Mouse (Mus musculus) MEL (cell line): ENCODE data around the gene Dgat2.

ENCODE experiments used
- CTCF ChIP-seq, 3 experiments: IDR thresholded peaks in 2 of 3; conservative IDR thresholded peaks in 1 of 3; 2 replicates each; pipeline ENCODE4 v1.5.1; 2011 to 2012; ENCODE audit warnings: low read length in 3 of 3, low read depth in 2 of 3, mild to moderate bottlenecking in 2 of 3, improper control_type of control experiment in 1 of 3, inconsistent platforms in 1 of 3, mixed read lengths in 1 of 3, moderate library complexity in 1 of 3; ENCODE audit not compliant: control insufficient read depth in 1 of 3, insufficient read depth in 1 of 3, poor library complexity in 1 of 3, severe bottlenecking in 1 of 3
- MAFK ChIP-seq: IDR thresholded peaks from 2 replicates; pipeline ENCODE4 v1.6.1; 2011; ENCODE audit warnings: low read depth, mild to moderate bottlenecking, low read length, improper control_type of control experiment, borderline replicate concordance
- POLR2A ChIP-seq, 2 experiments: IDR thresholded peaks; 2 replicates each; pipeline ENCODE4 v1.6.1; 2011 to 2012; ENCODE audit warnings: low read length in 2 of 2, mild to moderate bottlenecking in 2 of 2, control low read depth in 1 of 2, improper control_type of control experiment in 1 of 2, low read depth in 1 of 2, moderate library complexity in 1 of 2; ENCODE audit not compliant: control insufficient read depth in 1 of 2, insufficient read depth in 1 of 2, poor library complexity in 1 of 2
- UBTF ChIP-seq: IDR thresholded peaks from 2 replicates; pipeline ENCODE4 v1.6.1; 2012; ENCODE audit warnings: low read depth, mild to moderate bottlenecking, inconsistent platforms, low read length, improper control_type of control experiment, moderate library complexity, borderline replicate concordance; ENCODE audit not compliant: insufficient read depth

DNA sequence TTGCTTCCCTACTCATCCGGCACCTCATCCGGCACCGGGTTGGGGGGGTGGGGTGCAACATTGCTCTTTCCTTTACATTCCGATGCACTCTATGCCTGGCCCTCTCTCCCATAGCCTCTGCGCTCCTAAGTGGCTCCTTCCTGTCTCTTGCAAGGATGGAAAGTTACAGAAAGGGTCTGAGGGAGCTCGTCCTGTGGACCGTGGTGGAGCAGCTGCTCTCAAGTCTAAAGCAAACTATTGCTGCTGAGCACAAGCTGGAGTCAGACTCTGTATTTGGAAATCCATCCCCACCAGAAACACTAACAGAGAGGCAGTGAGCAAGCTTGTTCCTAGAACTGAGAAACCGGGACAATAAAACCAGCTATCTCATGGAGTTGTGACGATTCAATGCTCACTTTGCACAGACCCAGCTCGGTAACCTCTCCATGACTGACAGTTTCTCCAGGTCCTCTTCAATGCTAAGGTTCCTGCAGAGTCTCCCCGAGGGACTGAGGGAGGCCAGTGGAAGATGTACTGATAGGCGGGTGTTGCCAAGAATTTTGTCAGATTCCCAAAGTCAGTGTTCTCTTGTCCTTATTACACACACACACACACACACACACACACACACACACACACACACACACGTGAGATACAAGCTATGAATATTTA lies 42.6 kb downstream of the Dgat2 start:
- TF ChIP-seq UBTF = no peak
- no peak for TF ChIP-seq MAFK
- no peak for TF ChIP-seq CTCF (IDR thresholded peaks at IDR 0.05 in 2 of 3, conservative IDR thresholded peaks at IDR 0.05 in 1 of 3; ENCODE audit: control insufficient read depth in 1 of 3, insufficient read depth in 1 of 3, low read depth in 2 of 3, low read length in 3 of 3, poor library complexity in 1 of 3, severe bottlenecking in 1 of 3)
- no peak for TF ChIP-seq POLR2A (IDR thresholded peaks at IDR 0.05; ENCODE audit: control insufficient read depth in 1 of 2, insufficient read depth in 1 of 2, low read depth in 1 of 2, low read length in 2 of 2, poor library complexity in 1 of 2)
